Mouse (Mus musculus): ENCODE results near the gene Sptssa. TPM values are rescaled to one million over a fixed set of nuclear protein-coding genes. Genes with fewer than 3 reads are reported as not detected.

The Sptssa gene
- polyA plus RNA-seq, 1 experiment from 2014 or later = 171 TPM

GRCm38 (mm10) chr12:54652346-54652745, 4.0 kb downstream of the Sptssa start:
- Histone ChIP-seq H3K4me3 (no peak overlapping the region), H3K36me3 (peaks cover 12% of the 10 kb centered on the region; the same call in 1 of the 2 replicates), H3K27ac (no peak overlapping the region), H3K9me3 (no peaks in the 10 kb centered on the region), H3K9ac (no peak overlapping the region), H3K27me3 (replicated peaks) (no peaks in the 10 kb centered on the region), H3K4me1 (peaks cover 36% of the 10 kb centered on the region), H3K4me2 (replicated peaks) (peak overlapping the region; percentile 14; the same call in 1 of the 2 replicates)
- no peak for ATAC-seq (ENCODE audit: low FRiP score, low read depth)
- 87% methylated on average over 12 of the region's 12 CpGs for WGBS

- H3K27ac ChIP-seq = no peak overlapping the region
- ATAC-seq (ENCODE audit: low FRiP score, low read depth) = no peak
- H3K4me2 ChIP-seq (replicated peaks) = peak overlapping the region; percentile 14; the same call in 1 of the 2 replicates
- 56% methylated on average over 8 of the region's 8 CpGs for WGBS
- H3K4me1 ChIP-seq = peaks cover 31% of the 10 kb centered on the region
- H3K36me3 ChIP-seq = peaks cover 12% of the 10 kb centered on the region; the same call in 1 of the 2 replicates
- H3K9me3 ChIP-seq = no peaks in the 10 kb centered on the region
- no peak overlapping the region for H3K9ac ChIP-seq
- no peaks in the 10 kb centered on the region for H3K27me3 ChIP-seq (replicated peaks)
- H3K4me3 ChIP-seq = no peak overlapping the region
These were observed 4.6 kb downstream of the Sptssa start for GRCm38 (mm10) chr12:54651820-54652219.

DNA sequence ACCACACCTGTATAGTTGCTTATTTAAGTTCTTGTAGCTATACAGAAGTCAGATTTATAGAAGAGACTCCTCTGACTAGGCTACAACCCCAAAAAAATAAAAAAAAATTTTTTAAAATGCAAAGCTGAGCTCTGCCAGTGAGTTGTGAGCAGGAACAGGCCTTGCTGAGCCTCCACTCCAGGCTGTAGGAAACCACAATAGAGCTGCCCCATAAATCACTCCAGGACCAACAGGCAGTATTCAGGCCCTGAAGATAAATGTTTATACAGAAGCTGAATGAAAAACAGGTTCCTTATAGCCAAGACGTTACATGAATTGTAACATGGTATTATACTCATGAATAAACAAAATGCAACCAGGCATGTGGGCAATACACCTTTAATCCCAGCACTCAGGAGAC, 5.2 kb downstream of the Sptssa start:
- no peaks in the 10 kb centered on the region for H3K27me3 ChIP-seq (replicated peaks)
- 9% methylated on average over 1 of the region's 1 CpGs for WGBS
- peaks cover 18% of the 10 kb centered on the region; the same call in 1 of the 2 replicates for H3K36me3 ChIP-seq
- 0 out of 2 replicates have a peak, but pooled peaks have one; percentile 46 for ATAC-seq (ENCODE audit: low FRiP score, low read depth)
- no peak overlapping the region for H3K4me2 ChIP-seq (replicated peaks)
- H3K27ac ChIP-seq = no peak overlapping the region
- peaks cover 28% of the 10 kb centered on the region for H3K4me1 ChIP-seq
- no peak overlapping the region for H3K4me3 ChIP-seq
- H3K9me3 ChIP-seq = no peaks in the 10 kb centered on the region
- no peak overlapping the region for H3K9ac ChIP-seq

DNA sequence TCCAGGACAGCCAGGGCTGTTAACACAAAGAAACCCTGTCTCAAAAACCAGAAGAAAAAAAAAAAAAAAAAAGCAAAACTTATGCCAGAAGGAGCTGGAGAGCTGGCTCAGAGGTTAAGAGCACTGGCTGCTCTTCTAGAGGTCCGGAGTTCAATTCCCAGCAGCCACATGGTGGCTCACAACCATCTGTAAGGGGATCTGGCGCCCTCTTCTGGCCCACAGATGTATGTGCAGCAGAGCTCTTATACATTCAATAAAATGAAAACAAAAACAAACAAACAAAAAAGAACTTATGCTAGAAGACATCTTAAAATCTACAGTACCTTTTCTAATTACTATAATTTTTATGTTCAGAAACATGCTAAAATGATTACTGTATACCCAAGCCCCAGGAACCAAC, 11.4 kb downstream of the Sptssa start:
- 85% methylated on average over 2 of the region's 2 CpGs for WGBS
- H3K4me2 ChIP-seq (replicated peaks) = no peak overlapping the region
- peaks cover 17% of the 10 kb centered on the region; the same call in 1 of the 2 replicates for H3K36me3 ChIP-seq
- no peaks in the 10 kb centered on the region for H3K4me1 ChIP-seq
- no peaks in the 10 kb centered on the region for H3K27me3 ChIP-seq (replicated peaks)
- H3K9ac ChIP-seq = no peak overlapping the region
- H3K27ac ChIP-seq = no peak overlapping the region
- ATAC-seq (ENCODE audit: low FRiP score, low read depth) = no peak
- no peak overlapping the region for H3K4me3 ChIP-seq
- no peaks in the 10 kb centered on the region for H3K9me3 ChIP-seq

GRCm38 (mm10) chr12:54643320-54643892, 13.0 kb downstream of the Sptssa start:
- no peak overlapping the region for H3K4me3 ChIP-seq
- H3K9me3 ChIP-seq = no peaks in the 10 kb centered on the region
- 77% methylated on average over 5 of the region's 5 CpGs for WGBS
- H3K4me2 ChIP-seq (replicated peaks) = no peak overlapping the region
- H3K9ac ChIP-seq = no peak overlapping the region
- no peaks in the 10 kb centered on the region for H3K4me1 ChIP-seq
- no peak overlapping the region for H3K27ac ChIP-seq
- H3K27me3 ChIP-seq (replicated peaks) = no peaks in the 10 kb centered on the region
- no peak for ATAC-seq (ENCODE audit: low FRiP score, low read depth)
- H3K36me3 ChIP-seq = peaks cover 8% of the 10 kb centered on the region; the same call in 1 of the 2 replicates

GRCm38 (mm10) chr12:54641374-54641773, 15.0 kb downstream of the Sptssa start:
- no peak for ATAC-seq (ENCODE audit: low FRiP score, low read depth)
- no peak overlapping the region for H3K27ac ChIP-seq
- H3K36me3 ChIP-seq = peaks cover 3% of the 10 kb centered on the region; the same call in 1 of the 2 replicates
- H3K4me1 ChIP-seq = no peaks in the 10 kb centered on the region
- no peak overlapping the region for H3K4me3 ChIP-seq
- no peaks in the 10 kb centered on the region for H3K27me3 ChIP-seq (replicated peaks)
- no peak overlapping the region for H3K4me2 ChIP-seq (replicated peaks)
- no peaks in the 10 kb centered on the region for H3K9me3 ChIP-seq
- WGBS = 97% methylated on average over 4 of the region's 4 CpGs
- H3K9ac ChIP-seq = no peak overlapping the region

DNA sequence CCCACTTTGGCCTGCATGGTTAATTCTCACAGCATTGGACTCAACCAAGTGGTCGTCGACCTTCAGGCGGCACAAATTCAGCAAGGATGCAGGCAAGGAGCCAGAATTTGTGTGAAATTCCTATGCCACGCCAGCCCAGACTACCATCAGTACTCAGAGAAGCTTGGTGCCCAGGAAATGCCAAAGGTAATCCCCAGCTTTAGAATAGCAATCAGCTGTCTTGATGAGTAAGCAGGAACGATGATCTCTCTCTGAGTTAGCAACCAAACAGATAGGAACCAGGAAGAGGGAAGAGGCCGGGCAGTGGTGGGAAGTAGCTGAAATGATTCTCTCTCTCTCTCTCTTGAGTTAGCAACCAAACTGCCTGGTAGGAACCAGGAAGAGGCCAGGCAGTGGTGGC, 16.1 kb downstream of the Sptssa start:
- no peaks in the 10 kb centered on the region for H3K4me1 ChIP-seq
- no peak overlapping the region for H3K9ac ChIP-seq
- WGBS = 92% methylated on average over 6 of the region's 6 CpGs
- no peak for ATAC-seq (ENCODE audit: low FRiP score, low read depth)
- H3K4me2 ChIP-seq (replicated peaks) = no peak overlapping the region
- H3K27ac ChIP-seq = no peak overlapping the region
- H3K9me3 ChIP-seq = no peaks in the 10 kb centered on the region
- no peaks in the 10 kb centered on the region for H3K27me3 ChIP-seq (replicated peaks)
- H3K4me3 ChIP-seq = no peak overlapping the region
- H3K36me3 ChIP-seq = no peaks in the 10 kb centered on the region

- Histone ChIP-seq H3K36me3 (no peaks in the 10 kb centered on the region), H3K4me3 (no peak overlapping the region), H3K9me3 (no peaks in the 10 kb centered on the region), H3K4me2 (replicated peaks) (no peak overlapping the region), H3K27ac (no peak overlapping the region), H3K9ac (no peak overlapping the region), H3K4me1 (no peaks in the 10 kb centered on the region), H3K27me3 (replicated peaks) (no peaks in the 10 kb centered on the region)
- ATAC-seq (ENCODE audit: low FRiP score, low read depth) = no peak
- 84% methylated on average over 1 of the region's 1 CpGs for WGBS
These were observed 19.3 kb downstream of the Sptssa start for GRCm38 (mm10) chr12:54637033-54637432.

DNA sequence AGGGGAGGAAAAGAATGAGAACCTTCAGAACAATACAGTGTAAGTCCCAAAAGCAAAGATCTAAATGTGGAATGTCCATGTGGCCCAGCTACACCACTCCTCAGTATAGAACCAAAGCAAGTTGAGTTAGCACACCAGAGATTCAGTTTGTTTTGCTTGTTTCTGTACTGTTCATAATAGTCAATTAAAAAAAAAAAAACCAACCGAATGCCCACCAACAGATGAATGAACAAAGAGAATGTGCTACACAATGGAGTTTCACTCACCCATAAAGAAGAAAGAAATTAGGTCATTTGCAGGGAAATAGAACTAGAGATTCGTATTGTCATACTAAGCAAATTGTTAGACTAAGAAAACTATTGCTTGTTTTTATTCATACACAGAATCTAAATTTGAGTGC, 24.2 kb downstream of the Sptssa start:
- H3K4me3 ChIP-seq = no peak overlapping the region
- no peak overlapping the region for H3K4me2 ChIP-seq (replicated peaks)
- H3K36me3 ChIP-seq = no peaks in the 10 kb centered on the region
- H3K27me3 ChIP-seq (replicated peaks) = no peaks in the 10 kb centered on the region
- no peak for ATAC-seq (ENCODE audit: low FRiP score, low read depth)
- H3K27ac ChIP-seq = no peak overlapping the region
- H3K9me3 ChIP-seq = no peaks in the 10 kb centered on the region
- H3K4me1 ChIP-seq = no peaks in the 10 kb centered on the region
- WGBS = 73% methylated on average over 2 of the region's 2 CpGs
- no peak overlapping the region for H3K9ac ChIP-seq

DNA sequence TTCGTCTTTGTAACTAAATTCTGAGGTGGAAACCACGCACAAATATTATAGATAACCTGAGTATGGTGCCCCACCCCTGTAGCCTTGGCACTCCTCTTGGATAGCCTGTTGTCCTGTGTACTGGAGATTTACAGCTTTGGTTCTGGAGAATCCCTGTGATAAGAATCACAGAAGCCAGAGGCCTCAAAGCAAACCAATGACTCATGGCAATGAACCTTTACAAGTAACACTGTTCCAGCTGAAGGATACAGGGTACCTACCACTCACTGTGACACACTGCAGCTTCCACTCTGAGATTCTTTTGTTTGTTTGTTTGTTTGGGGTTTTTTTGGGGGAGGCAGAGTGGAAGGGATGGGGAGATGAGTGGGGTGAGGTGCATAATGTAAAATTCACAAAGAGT, 34.4 kb downstream of the Sptssa start:
- no peak for ATAC-seq (ENCODE audit: low FRiP score, low read depth)
- 83% methylated on average over 2 of the region's 2 CpGs for WGBS

DNA sequence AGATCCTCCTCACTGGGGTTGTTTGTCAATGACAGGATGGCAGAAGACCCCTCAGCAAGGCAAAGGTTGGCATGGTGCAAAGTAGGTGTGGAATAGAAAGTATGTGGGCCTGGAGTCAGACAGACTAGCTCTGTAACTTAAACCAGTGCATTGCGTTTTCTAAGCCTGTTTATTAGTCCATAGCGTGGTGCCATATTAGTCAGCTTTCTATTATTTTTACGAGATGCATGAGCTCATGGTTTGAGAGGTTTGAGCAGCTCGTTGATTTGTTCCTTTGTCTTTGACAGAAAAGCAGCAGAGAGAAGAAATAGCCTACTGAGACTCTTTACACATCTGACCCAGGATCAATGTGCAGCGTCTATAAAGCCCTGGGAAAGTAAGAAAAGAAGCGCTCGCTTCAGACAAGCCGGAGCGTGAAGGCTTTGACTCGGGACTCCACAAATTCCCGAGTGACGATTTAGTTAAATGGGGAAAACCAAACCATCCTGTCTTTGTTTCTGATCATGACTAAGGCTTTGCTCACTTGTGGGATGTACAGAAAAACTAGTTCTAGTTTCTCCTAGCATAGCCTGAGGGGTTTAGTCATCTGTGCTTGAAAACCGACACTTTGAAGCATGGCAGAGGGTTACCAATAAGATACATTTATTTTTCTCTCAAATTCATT, 36.2 kb downstream of the Sptssa start:
- no peaks in the 10 kb centered on the region for H3K36me3 ChIP-seq
- no peak overlapping the region for H3K9ac ChIP-seq
- WGBS = 69% methylated on average over 13 of the region's 13 CpGs
- no peaks in the 10 kb centered on the region for H3K27me3 ChIP-seq (replicated peaks)
- no peak overlapping the region for H3K4me2 ChIP-seq (replicated peaks)
- H3K27ac ChIP-seq = no peak overlapping the region
- ATAC-seq (ENCODE audit: low FRiP score, low read depth) = no peak
- no peaks in the 10 kb centered on the region for H3K4me1 ChIP-seq
- H3K4me3 ChIP-seq = no peak overlapping the region
- H3K9me3 ChIP-seq = no peaks in the 10 kb centered on the region

More for the DNA sequence above, 34.4 kb downstream of the Sptssa start:
- H3K4me2 ChIP-seq (replicated peaks) = no peak overlapping the region
- H3K4me3 ChIP-seq = no peak overlapping the region
- no peak overlapping the region for H3K9ac ChIP-seq
- no peaks in the 10 kb centered on the region for H3K4me1 ChIP-seq
- no peaks in the 10 kb centered on the region for H3K9me3 ChIP-seq
- H3K36me3 ChIP-seq = no peaks in the 10 kb centered on the region
- H3K27ac ChIP-seq = no peak overlapping the region
- no peaks in the 10 kb centered on the region for H3K27me3 ChIP-seq (replicated peaks)

DNA sequence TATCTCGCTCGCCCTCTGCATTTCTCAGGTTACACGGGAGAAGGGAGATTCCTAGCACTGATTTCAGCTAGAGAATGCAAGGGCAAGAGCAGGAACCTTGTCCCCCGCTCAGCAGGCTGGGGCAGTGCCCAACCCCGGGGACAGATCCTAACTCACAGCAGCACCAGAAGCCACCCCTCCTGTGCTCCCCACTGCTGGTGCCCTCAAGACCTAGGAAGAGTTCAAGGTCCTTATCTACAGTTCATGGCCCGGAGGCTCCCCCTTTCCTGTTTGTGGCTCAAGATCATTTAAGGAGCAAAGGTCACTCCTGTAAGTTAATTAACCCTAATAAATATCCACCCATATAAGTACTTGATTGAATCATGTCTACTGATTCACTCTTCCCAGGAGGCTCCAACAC, 47.4 kb downstream of the Sptssa start:
- Histone ChIP-seq H3K4me2 (replicated peaks) (no peak overlapping the region), H3K4me3 (no peak overlapping the region), H3K27ac (no peak overlapping the region), H3K36me3 (no peaks in the 10 kb centered on the region), H3K9ac (no peak overlapping the region), H3K27me3 (replicated peaks) (no peaks in the 10 kb centered on the region), H3K9me3 (no peaks in the 10 kb centered on the region), H3K4me1 (no peaks in the 10 kb centered on the region)
- 81% methylated on average over 6 of the region's 6 CpGs for WGBS
- ATAC-seq (ENCODE audit: low FRiP score, low read depth) = no peak

DNA sequence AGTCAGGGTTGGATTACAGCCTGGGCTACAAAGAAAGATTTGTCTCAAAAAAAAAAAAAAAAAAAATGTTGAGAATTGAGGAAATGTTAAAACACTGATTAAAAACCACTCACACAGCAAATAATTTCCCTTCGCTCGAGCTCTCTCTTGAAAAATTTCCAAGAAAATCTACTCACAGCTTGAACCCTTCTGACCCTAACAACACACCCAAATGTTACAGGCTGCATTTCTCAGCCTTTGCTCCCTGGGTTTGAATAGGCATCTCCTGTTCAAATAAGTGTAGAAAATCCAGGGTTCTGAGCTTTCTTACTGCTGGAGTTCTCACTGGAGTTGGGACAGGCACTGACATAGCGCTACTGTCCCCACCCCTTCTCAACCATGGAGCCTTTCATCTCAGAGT, 51.2 kb downstream of the Sptssa start:
- no peak overlapping the region for H3K4me2 ChIP-seq (replicated peaks)
- H3K4me1 ChIP-seq = no peaks in the 10 kb centered on the region
- no peak overlapping the region for H3K9ac ChIP-seq
- H3K27me3 ChIP-seq (replicated peaks) = no peaks in the 10 kb centered on the region
- no peak overlapping the region for H3K4me3 ChIP-seq
- no peaks in the 10 kb centered on the region for H3K36me3 ChIP-seq
- no peak for ATAC-seq (ENCODE audit: low FRiP score, low read depth)
- H3K27ac ChIP-seq = no peak overlapping the region
- 72% methylated on average over 3 of the region's 3 CpGs for WGBS
- no peaks in the 10 kb centered on the region for H3K9me3 ChIP-seq

Data from neural tube, embryonic 12.5 days (tissue).